Mouse (Mus musculus) kidney, embryonic 16.5 days (tissue): ENCODE measurements around the gene Tbc1d16. TPM values are rescaled to one million over a fixed set of nuclear protein-coding genes. Genes with fewer than 3 reads are reported as not detected.

ENCODE experiments used
- ATAC-seq: fragments of 200-750 bp; cut with Nextera tagmentation; 2 replicates; pipeline ENCODE4 v1.8.0; 2017; ENCODE audit warnings: moderate TSS enrichment; ENCODE audit not compliant: low FRiP score, low TSS enrichment
- H3K27ac ChIP-seq: fragments of 300-500 bp; sonication (generic); 2 replicates; pipeline ENCODE4 v1.5.1; 2014; ENCODE audit warnings: low read length
- H3K27me3 ChIP-seq: fragments of 300-500 bp; sonication (generic); 2 replicates; pipeline ENCODE4 v1.6.1; 2014; ENCODE audit warnings: low read length, control low read depth, mixed read lengths; ENCODE audit not compliant: insufficient read depth
- H3K36me3 ChIP-seq: fragments of 300-500 bp; sonication (generic); 2 replicates; pipeline ENCODE4 v1.6.1; 2014; ENCODE audit warnings: low read length, control low read depth, mixed read lengths; ENCODE audit not compliant: insufficient read depth
- H3K4me1 ChIP-seq: fragments of 300-500 bp; sonication (generic); 2 replicates; pipeline ENCODE4 v1.6.1; 2014; ENCODE audit warnings: low read length, control low read depth, mixed read lengths; ENCODE audit not compliant: insufficient read depth
- H3K4me2 ChIP-seq: fragments of 300-500 bp; sonication (generic); replicated peaks from 2 replicates; pipeline ENCODE4 v1.6.1; 2014; ENCODE audit warnings: low read depth, low read length
- H3K4me3 ChIP-seq: fragments of 300-500 bp; sonication (generic); 2 replicates; pipeline ENCODE4 v1.5.1; 2014; ENCODE audit warnings: mild to moderate bottlenecking, low read length
- H3K9ac ChIP-seq: fragments of 300-500 bp; sonication (generic); replicated peaks from 2 replicates; pipeline ENCODE4 v1.6.1; 2014; ENCODE audit warnings: low read length
- H3K9me3 ChIP-seq: fragments of 300-500 bp; sonication (generic); 2 replicates; pipeline ENCODE4 v1.6.1; 2016; ENCODE audit warnings: low read length, control low read depth
- WGBS: fragments of 180-500 bp; shearing (Covaris S2); extraction: QIAGEN DNeasy Blood & Tissue Kit; methylation state at CpG from one replicate; pipeline ENCODE4 v1.1.7; 2014; 5-methylcytosine and 5-hydroxymethylcytosine counted together
- polyA plus RNA-seq: library from polyadenylated mRNA; unstranded; fragments of >200 nt; fragmentation: Nextera tagmentation; extraction: Ambion mirVana; gene quantifications from 2 replicates; pipeline ENCODE4 v1.2.1, GENCODE M21; 2015

Gene Tbc1d16
- polyA plus RNA-seq, 1 experiment from 2014 or later, result 12.3 TPM

GRCm38 (mm10) chr11:119127686-119128473 lies 100.4 kb downstream of the Tbc1d16 start:
- Histone ChIP-seq H3K9me3 (peaks cover 6% of the 10 kb centered on the region), H3K27me3 (peaks cover 16% of the 10 kb centered on the region), H3K27ac (peak overlapping the region; percentile 25; the same call in 1 of the 2 replicates), H3K4me1 (peaks cover 54% of the 10 kb centered on the region), H3K4me2 (no peak overlapping the region), H3K4me3 (no peak overlapping the region), H3K9ac (peak overlapping the region; percentile 46; the same call in 1 of the 2 replicates), H3K36me3 (no peaks in the 10 kb centered on the region)
- ATAC-seq, result peak; percentile 68
- WGBS, result 48% methylated on average over 9 of the region's 9 CpGs

DNA sequence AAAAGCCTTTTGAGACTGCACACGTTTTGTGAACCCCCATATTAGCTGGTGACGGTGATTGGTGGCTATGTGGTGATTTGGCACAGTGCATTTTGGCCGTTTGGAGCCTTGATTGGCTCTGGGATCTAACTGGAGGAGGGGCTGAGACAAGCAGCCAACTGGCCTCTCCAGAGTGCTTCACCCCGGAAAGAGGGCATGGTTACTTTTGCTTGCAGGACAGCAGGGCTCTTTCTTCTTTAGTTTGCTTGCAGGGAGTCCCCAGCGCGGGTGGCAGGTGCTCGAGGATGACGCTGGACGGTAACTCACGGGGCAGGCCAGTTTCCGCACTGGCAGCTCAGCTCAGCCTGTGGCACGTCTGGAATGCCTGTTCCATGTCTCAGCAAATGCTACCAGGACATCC lies 101.2 kb downstream of the Tbc1d16 start:
- Histone ChIP-seq H3K9ac (0 out of 2 replicates have a peak overlapping the region, but pooled peaks have one; percentile 46), H3K27me3 (peaks cover 16% of the 10 kb centered on the region), H3K4me3 (no peak overlapping the region), H3K36me3 (no peaks in the 10 kb centered on the region), H3K9me3 (peaks cover 6% of the 10 kb centered on the region), H3K27ac (peak overlapping the region; percentile 78), H3K4me2 (0 out of 2 replicates have a peak overlapping the region, but pooled peaks have one; percentile 18), H3K4me1 (peaks cover 54% of the 10 kb centered on the region)
- 22% methylated on average over 12 of the region's 12 CpGs for WGBS
- no peak for ATAC-seq

DNA sequence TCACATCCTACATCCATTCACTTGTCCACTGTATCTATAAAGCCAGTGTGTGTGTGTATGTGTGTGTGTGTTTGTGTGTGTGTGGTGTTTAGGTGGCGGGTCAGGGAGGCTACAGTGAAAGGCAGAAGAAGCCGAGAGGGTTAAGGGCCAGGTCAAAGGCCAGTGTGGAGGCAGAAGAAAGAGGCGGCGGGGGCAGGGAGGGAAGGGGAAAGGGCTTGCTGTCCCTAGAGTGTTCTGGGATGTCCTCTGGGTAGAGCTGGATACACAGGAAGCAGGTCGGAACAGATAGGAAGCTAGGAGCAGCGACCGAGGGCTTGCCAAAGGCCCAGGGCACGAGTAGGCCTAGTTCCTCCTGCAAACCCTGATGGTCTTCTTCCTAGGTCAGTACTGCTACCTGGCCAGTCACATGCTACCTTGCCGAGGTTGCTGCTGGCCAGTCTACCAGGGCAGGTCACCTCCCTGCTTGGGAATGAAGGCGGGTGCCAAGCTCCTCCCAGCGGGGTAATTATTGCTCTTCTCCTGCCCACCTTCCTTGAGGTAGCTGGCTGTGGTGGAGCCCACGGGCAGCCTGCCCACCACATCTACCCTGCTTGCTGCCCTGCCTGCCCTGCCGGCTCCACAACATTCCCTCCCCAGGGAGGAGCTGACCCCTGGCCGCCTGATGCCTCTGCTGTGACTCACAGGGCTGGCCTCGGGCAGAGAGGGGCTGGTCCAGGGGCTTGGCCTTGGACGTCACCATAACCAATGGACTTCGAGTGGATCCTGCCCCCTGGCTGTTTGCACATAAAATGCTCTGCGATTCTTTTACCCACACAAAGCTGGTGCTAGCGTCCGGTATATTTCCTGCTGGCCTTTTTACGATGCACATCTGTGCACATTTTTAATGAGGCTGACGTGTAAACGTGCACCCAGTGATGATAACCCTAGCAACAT lies 102.1 kb downstream of the Tbc1d16 start:
- peak overlapping the region; percentile 78 for H3K27ac ChIP-seq
- peaks cover 16% of the 10 kb centered on the region for H3K27me3 ChIP-seq
- ATAC-seq, result peak; percentile 89
- peaks cover 4% of the 10 kb centered on the region for H3K9me3 ChIP-seq
- H3K36me3 ChIP-seq, result no peaks in the 10 kb centered on the region
- peak overlapping the region; percentile 23; the same call in 1 of the 2 replicates for H3K9ac ChIP-seq
- H3K4me1 ChIP-seq, result peaks cover 54% of the 10 kb centered on the region
- 19% methylated on average over 23 of the region's 23 CpGs for WGBS
- H3K4me2 ChIP-seq, result peak overlapping the region; percentile 31
- no peak overlapping the region for H3K4me3 ChIP-seq

- H3K4me3 ChIP-seq, result no peak overlapping the region
- no peak overlapping the region for H3K27ac ChIP-seq
- no peak for ATAC-seq
- peaks cover 43% of the 10 kb centered on the region for H3K4me1 ChIP-seq
- no peaks in the 10 kb centered on the region for H3K9me3 ChIP-seq
- H3K4me2 ChIP-seq, result no peak overlapping the region
- no peaks in the 10 kb centered on the region for H3K36me3 ChIP-seq
- no peak overlapping the region for H3K9ac ChIP-seq
- H3K27me3 ChIP-seq, result peaks cover 6% of the 10 kb centered on the region
- 94% methylated on average over 6 of the region's 6 CpGs for WGBS
Measured at GRCm38 (mm10) chr11:119124536-119124935, 103.8 kb downstream of the Tbc1d16 start.

GRCm38 (mm10) chr11:119123522-119124319 lies 104.6 kb downstream of the Tbc1d16 start:
- Histone ChIP-seq H3K36me3 (no peaks in the 10 kb centered on the region), H3K9ac (no peak overlapping the region), H3K27me3 (no peaks in the 10 kb centered on the region; the same call in 1 of the 2 replicates), H3K9me3 (no peaks in the 10 kb centered on the region), H3K4me2 (no peak overlapping the region), H3K27ac (no peak overlapping the region), H3K4me3 (no peak overlapping the region), H3K4me1 (peaks cover 35% of the 10 kb centered on the region)
- no peak for ATAC-seq
- WGBS, result 70% methylated on average over 5 of the region's 5 CpGs

DNA sequence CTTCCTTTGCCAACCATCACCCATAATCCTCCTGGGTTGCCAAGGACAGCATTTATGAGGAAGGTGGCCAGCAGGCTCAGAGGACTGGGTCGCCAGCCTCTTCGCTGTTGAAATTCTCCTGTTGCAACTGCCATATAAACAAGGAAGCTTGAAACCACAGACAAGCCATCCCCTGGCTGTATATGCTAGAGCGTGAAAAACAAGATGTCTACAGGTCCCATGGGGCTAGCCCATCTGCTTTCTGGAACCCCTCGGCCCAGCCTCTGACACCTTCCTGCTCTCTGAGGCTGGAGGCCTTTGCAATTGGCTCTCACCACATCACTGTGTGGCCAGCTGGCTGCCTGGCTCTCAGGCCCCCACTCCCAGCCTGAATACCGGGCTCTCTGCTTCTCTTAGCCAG lies 105.9 kb downstream of the Tbc1d16 start:
- Histone ChIP-seq H3K9me3 (no peaks in the 10 kb centered on the region), H3K4me1 (peaks cover 22% of the 10 kb centered on the region), H3K27ac (no peak overlapping the region), H3K4me2 (no peak overlapping the region), H3K9ac (no peak overlapping the region), H3K36me3 (no peaks in the 10 kb centered on the region), H3K27me3 (no peaks in the 10 kb centered on the region; the same call in 1 of the 2 replicates), H3K4me3 (no peak overlapping the region)
- ATAC-seq, result no peak
- WGBS, result 76% methylated on average over 5 of the region's 5 CpGs

- WGBS, result 38% methylated on average over 7 of the region's 7 CpGs
- no peak overlapping the region for H3K4me3 ChIP-seq
- peaks cover 3% of the 10 kb centered on the region; the same call in 1 of the 2 replicates for H3K27me3 ChIP-seq
Measured at GRCm38 (mm10) chr11:119118905-119119304, 109.4 kb downstream of the Tbc1d16 start.

GRCm38 (mm10) chr11:119117945-119118344 lies 110.4 kb downstream of the Tbc1d16 start:
- no peak for ATAC-seq
- no peaks in the 10 kb centered on the region for H3K36me3 ChIP-seq

More at GRCm38 (mm10) chr11:119118905-119119304, 109.4 kb downstream of the Tbc1d16 start:
- Histone ChIP-seq H3K9me3 (no peaks in the 10 kb centered on the region), H3K4me1 (no peaks in the 10 kb centered on the region), H3K9ac (no peak overlapping the region), H3K27ac (no peak overlapping the region), H3K36me3 (no peaks in the 10 kb centered on the region), H3K4me2 (no peak overlapping the region)
- no peak for ATAC-seq

GRCm38 (mm10) chr11:119116992-119117391 lies 111.3 kb downstream of the Tbc1d16 start:
- no peak overlapping the region for H3K4me3 ChIP-seq
- H3K4me1 ChIP-seq, result no peaks in the 10 kb centered on the region
- no peaks in the 10 kb centered on the region for H3K36me3 ChIP-seq
- 61% methylated on average over 4 of the region's 4 CpGs for WGBS
- ATAC-seq, result no peak
- H3K4me2 ChIP-seq, result no peak overlapping the region
- no peak overlapping the region for H3K27ac ChIP-seq
- H3K9me3 ChIP-seq, result no peaks in the 10 kb centered on the region
- peaks cover 3% of the 10 kb centered on the region; the same call in 1 of the 2 replicates for H3K27me3 ChIP-seq
- no peak overlapping the region for H3K9ac ChIP-seq

More at GRCm38 (mm10) chr11:119117945-119118344, 110.4 kb downstream of the Tbc1d16 start:
- Histone ChIP-seq H3K27ac (no peak overlapping the region), H3K4me1 (no peaks in the 10 kb centered on the region), H3K9me3 (no peaks in the 10 kb centered on the region), H3K4me2 (no peak overlapping the region), H3K4me3 (no peak overlapping the region), H3K9ac (no peak overlapping the region), H3K27me3 (peaks cover 3% of the 10 kb centered on the region; the same call in 1 of the 2 replicates)
- WGBS, result 52% methylated on average over 7 of the region's 7 CpGs
